Mouse (Mus musculus) adrenal gland, adult 8-10 months (tissue): ENCODE results near the gene Tmem161b. TPM values are rescaled to one million over a fixed set of nuclear protein-coding genes. Genes with fewer than 3 reads are reported as not detected.
"Not testable (repeated sequence)": the region's sequence is repeated elsewhere in the genome, so short reads cannot be mapped to it uniquely, and the experiment has no call there.

ENCODE experiments used
- DNase-seq: peaks from one replicate; pipeline ENCODE4 v3.0.0; 2022
- total RNA-seq, 4 experiments: library from RNA; stranded (reverse); gene quantifications; 2 replicates each; pipeline ENCODE4 v1.2.4; 2022

Tmem161b gene
- 10 to 100 TPM; 15.1 to 24.8 (median 18.8) TPM for total RNA-seq

- DNase-seq = peak; percentile 89
These were observed at the start of gene Tmem161b for GRCm38 (mm10) chr13:84221820-84222681. Tmem161b (plus strand) TSS chr13:84222296.

GRCm38 (mm10) chr13:84185835-84186234 is 36.3 kb upstream of the Tmem161b start:
- DNase-seq = not testable (repeated sequence)

GRCm38 (mm10) chr13:84192723-84193122 is 29.4 kb upstream of the Tmem161b start:
- DNase-seq = no peak

- no peak for DNase-seq
These were observed 541 bp downstream of the Tmem161b start for GRCm38 (mm10) chr13:84222682-84222992.

GRCm38 (mm10) chr13:84223018-84223417 is 922 bp downstream of the Tmem161b start:
- DNase-seq = no peak

GRCm38 (mm10) chr13:84234019-84234418 is 11.9 kb downstream of the Tmem161b start:
- no peak for DNase-seq

- no peak for DNase-seq
These were observed 14.7 kb downstream of the Tmem161b start for GRCm38 (mm10) chr13:84236768-84237167.

GRCm38 (mm10) chr13:84238184-84238583 is 16.1 kb downstream of the Tmem161b start:
- DNase-seq = no peak

- DNase-seq = no peak
These were observed 26.0 kb downstream of the Tmem161b start for GRCm38 (mm10) chr13:84248065-84248464.

GRCm38 (mm10) chr13:84251295-84251694 is 29.2 kb downstream of the Tmem161b start:
- DNase-seq = no peak

GRCm38 (mm10) chr13:84255047-84255446 is 33.0 kb downstream of the Tmem161b start:
- no peak for DNase-seq

GRCm38 (mm10) chr13:84264418-84264817 is 42.3 kb downstream of the Tmem161b start:
- DNase-seq = not testable (repeated sequence)

GRCm38 (mm10) chr13:84276246-84276645 is 54.1 kb downstream of the Tmem161b start:
- no peak for DNase-seq

GRCm38 (mm10) chr13:84280352-84280751 is 58.3 kb downstream of the Tmem161b start:
- DNase-seq = no peak

GRCm38 (mm10) chr13:84282966-84283365 is 60.9 kb downstream of the Tmem161b start:
- DNase-seq = no peak

- no peak for DNase-seq
These were observed 62.9 kb downstream of the Tmem161b start for GRCm38 (mm10) chr13:84284764-84285558.

- no peak for DNase-seq
These were observed 63.5 kb downstream of the Tmem161b start for GRCm38 (mm10) chr13:84285559-84285945.

- DNase-seq = no peak
These were observed 77.5 kb downstream of the Tmem161b start for GRCm38 (mm10) chr13:84299445-84300053.

GRCm38 (mm10) chr13:84343272-84343671 is 121.2 kb downstream of the Tmem161b start:
- DNase-seq = no peak

- DNase-seq = no peak
These were observed 121.8 kb downstream of the Tmem161b start for GRCm38 (mm10) chr13:84343691-84344495.

- no peak for DNase-seq
These were observed 122.6 kb downstream of the Tmem161b start for GRCm38 (mm10) chr13:84344711-84345110.

- no peak for DNase-seq
These were observed 123.0 kb downstream of the Tmem161b start for GRCm38 (mm10) chr13:84345114-84345513.
